Mouse (Mus musculus) embryonic facial prominence, embryonic 15.5 days (tissue): ENCODE measurements around the gene Dscam. TPM values are rescaled to one million over a fixed set of nuclear protein-coding genes. Genes with fewer than 3 reads are reported as not detected.

ENCODE experiments used
- ATAC-seq: fragments of 200-750 bp; cut with Nextera tagmentation; 2 replicates; pipeline ENCODE4 v1.8.0; 2017; ENCODE audit warnings: low read depth, moderate TSS enrichment; ENCODE audit not compliant: insufficient number of reproducible peaks, low FRiP score, low TSS enrichment
- H3K27ac ChIP-seq: fragments of 300-500 bp; sonication (generic); replicated peaks from 2 replicates; pipeline ENCODE4 v1.5.1; 2015; ENCODE audit warnings: mild to moderate bottlenecking, inconsistent platforms
- H3K27me3 ChIP-seq: fragments of 300-500 bp; sonication (generic); 2 replicates; pipeline ENCODE4 v1.6.1; 2015; ENCODE audit warnings: inconsistent platforms
- H3K36me3 ChIP-seq: fragments of 300-500 bp; sonication (generic); 2 replicates; pipeline ENCODE4 v1.6.1; 2015; ENCODE audit warnings: mild to moderate bottlenecking, inconsistent platforms
- H3K4me1 ChIP-seq: fragments of 300-500 bp; sonication (generic); 2 replicates; pipeline ENCODE4 v1.6.1; 2015; ENCODE audit warnings: inconsistent platforms
- H3K4me2 ChIP-seq: fragments of 300-500 bp; sonication (generic); replicated peaks from 2 replicates; pipeline ENCODE4 v1.6.1; 2015; ENCODE audit warnings: mild to moderate bottlenecking, inconsistent platforms
- H3K4me3 ChIP-seq: fragments of 300-500 bp; sonication (generic); replicated peaks from 2 replicates; pipeline ENCODE4 v1.5.1; 2015; ENCODE audit warnings: mild to moderate bottlenecking, inconsistent platforms
- H3K9ac ChIP-seq: fragments of 300-500 bp; sonication (generic); 2 replicates; pipeline ENCODE4 v1.6.1; 2015; ENCODE audit warnings: inconsistent platforms
- H3K9me3 ChIP-seq: fragments of 300-500 bp; sonication (generic); replicated peaks from 2 replicates; pipeline ENCODE4 v1.6.1; 2016; ENCODE audit warnings: inconsistent platforms
- WGBS: fragments of 180-500 bp; shearing (Covaris S2); methylation state at CpG from one replicate; pipeline ENCODE4 v1.1.7; 2015; 5-methylcytosine and 5-hydroxymethylcytosine counted together
- polyA plus RNA-seq: library from polyadenylated mRNA; unstranded; fragments of >200 nt; fragmentation: Nextera tagmentation; extraction: Ambion mirVana; gene quantifications from 2 replicates; pipeline ENCODE4 v1.2.1, GENCODE M21; 2015

Dscam gene
- polyA plus RNA-seq, 1 experiment from 2014 or later = 0.31 TPM

GRCm38 (mm10) chr16:96727836-96728774, 442.4 kb downstream of the Dscam start:
- Histone ChIP-seq H3K4me2 (no peak overlapping the region), H3K4me3 (no peak overlapping the region), H3K9ac (no peak overlapping the region), H3K27ac (no peak overlapping the region), H3K4me1 (no peaks in the 10 kb centered on the region), H3K27me3 (no peaks in the 10 kb centered on the region), H3K9me3 (no peaks in the 10 kb centered on the region), H3K36me3 (no peaks in the 10 kb centered on the region)
- WGBS = 50% methylated on average over 13 of the region's 13 CpGs
- no peak for ATAC-seq

- ATAC-seq = no peak
- no peaks in the 10 kb centered on the region for H3K27me3 ChIP-seq
Measured at GRCm38 (mm10) chr16:96725071-96725724, 445.4 kb downstream of the Dscam start.

GRCm38 (mm10) chr16:96724591-96724990, 446.0 kb downstream of the Dscam start:
- Histone ChIP-seq H3K9me3 (no peaks in the 10 kb centered on the region), H3K9ac (no peak overlapping the region), H3K36me3 (no peaks in the 10 kb centered on the region), H3K4me2 (no peak overlapping the region), H3K4me3 (no peak overlapping the region), H3K4me1 (no peaks in the 10 kb centered on the region), H3K27me3 (no peaks in the 10 kb centered on the region), H3K27ac (no peak overlapping the region)
- ATAC-seq = no peak
- 56% methylated on average over 5 of the region's 5 CpGs for WGBS

More at GRCm38 (mm10) chr16:96725071-96725724, 445.4 kb downstream of the Dscam start:
- Histone ChIP-seq H3K4me2 (no peak overlapping the region), H3K27ac (no peak overlapping the region), H3K36me3 (no peaks in the 10 kb centered on the region), H3K4me1 (no peaks in the 10 kb centered on the region), H3K4me3 (no peak overlapping the region), H3K9me3 (no peaks in the 10 kb centered on the region), H3K9ac (no peak overlapping the region)
- 82% methylated on average over 8 of the region's 8 CpGs for WGBS

- Histone ChIP-seq H3K9me3 (no peaks in the 10 kb centered on the region), H3K4me3 (no peak overlapping the region), H3K36me3 (no peaks in the 10 kb centered on the region), H3K4me1 (no peaks in the 10 kb centered on the region), H3K4me2 (no peak overlapping the region), H3K27ac (no peak overlapping the region), H3K27me3 (no peaks in the 10 kb centered on the region), H3K9ac (no peak overlapping the region)
- no peak for ATAC-seq
- WGBS = 78% methylated on average over 3 of the region's 3 CpGs
Measured at GRCm38 (mm10) chr16:96724123-96724522, 446.4 kb downstream of the Dscam start.

- Histone ChIP-seq H3K27me3 (no peaks in the 10 kb centered on the region), H3K4me3 (no peak overlapping the region), H3K4me1 (no peaks in the 10 kb centered on the region), H3K27ac (no peak overlapping the region), H3K9me3 (no peaks in the 10 kb centered on the region), H3K36me3 (no peaks in the 10 kb centered on the region), H3K9ac (no peak overlapping the region), H3K4me2 (no peak overlapping the region)
- 92% methylated on average over 2 of the region's 2 CpGs for WGBS
- no peak for ATAC-seq
Measured at GRCm38 (mm10) chr16:96723066-96723669, 447.4 kb downstream of the Dscam start.

GRCm38 (mm10) chr16:96722135-96722534, 448.4 kb downstream of the Dscam start:
- ATAC-seq = no peak
- Histone ChIP-seq H3K9ac (no peak overlapping the region), H3K4me1 (no peaks in the 10 kb centered on the region), H3K4me2 (no peak overlapping the region), H3K27me3 (no peaks in the 10 kb centered on the region), H3K9me3 (no peaks in the 10 kb centered on the region), H3K36me3 (no peaks in the 10 kb centered on the region), H3K27ac (no peak overlapping the region), H3K4me3 (no peak overlapping the region)
- 60% methylated on average over 3 of the region's 3 CpGs for WGBS

- no peak overlapping the region for H3K9ac ChIP-seq
- H3K4me1 ChIP-seq = no peaks in the 10 kb centered on the region
- H3K27me3 ChIP-seq = no peaks in the 10 kb centered on the region
- H3K4me2 ChIP-seq = no peak overlapping the region
- ATAC-seq = no peak
- 65% methylated on average over 9 of the region's 9 CpGs for WGBS
- H3K36me3 ChIP-seq = no peaks in the 10 kb centered on the region
- H3K9me3 ChIP-seq = no peaks in the 10 kb centered on the region
- no peak overlapping the region for H3K27ac ChIP-seq
- no peak overlapping the region for H3K4me3 ChIP-seq
Measured at GRCm38 (mm10) chr16:96721241-96721640, 449.3 kb downstream of the Dscam start.

GRCm38 (mm10) chr16:96720666-96721065, 449.9 kb downstream of the Dscam start:
- Histone ChIP-seq H3K4me1 (no peaks in the 10 kb centered on the region), H3K27ac (no peak overlapping the region), H3K9me3 (no peaks in the 10 kb centered on the region), H3K4me2 (no peak overlapping the region), H3K27me3 (no peaks in the 10 kb centered on the region), H3K4me3 (no peak overlapping the region), H3K9ac (no peak overlapping the region), H3K36me3 (no peaks in the 10 kb centered on the region)
- no peak for ATAC-seq
- WGBS = 70% methylated on average over 5 of the region's 5 CpGs

- no peaks in the 10 kb centered on the region for H3K27me3 ChIP-seq
- no peak overlapping the region for H3K27ac ChIP-seq
- H3K9ac ChIP-seq = no peak overlapping the region
- no peak overlapping the region for H3K4me3 ChIP-seq
- no peaks in the 10 kb centered on the region for H3K9me3 ChIP-seq
- ATAC-seq = no peak
- WGBS = 2% methylated on average over 2 of the region's 2 CpGs
- no peak overlapping the region for H3K4me2 ChIP-seq
- no peaks in the 10 kb centered on the region for H3K36me3 ChIP-seq
- no peaks in the 10 kb centered on the region for H3K4me1 ChIP-seq
Measured at GRCm38 (mm10) chr16:96718221-96718620, 452.3 kb downstream of the Dscam start.

GRCm38 (mm10) chr16:96716633-96717032, 453.9 kb downstream of the Dscam start:
- no peak overlapping the region for H3K9ac ChIP-seq
- no peaks in the 10 kb centered on the region for H3K9me3 ChIP-seq
- no peak overlapping the region for H3K27ac ChIP-seq
- H3K27me3 ChIP-seq = no peaks in the 10 kb centered on the region
- ATAC-seq = no peak
- WGBS = 87% methylated on average over 2 of the region's 2 CpGs
- no peaks in the 10 kb centered on the region for H3K36me3 ChIP-seq
- no peak overlapping the region for H3K4me3 ChIP-seq
- H3K4me2 ChIP-seq = no peak overlapping the region
- no peaks in the 10 kb centered on the region for H3K4me1 ChIP-seq

- Histone ChIP-seq H3K9ac (no peak overlapping the region), H3K9me3 (no peaks in the 10 kb centered on the region), H3K36me3 (no peaks in the 10 kb centered on the region), H3K4me1 (no peaks in the 10 kb centered on the region), H3K4me3 (no peak overlapping the region), H3K27me3 (no peaks in the 10 kb centered on the region), H3K27ac (no peak overlapping the region), H3K4me2 (no peak overlapping the region)
- WGBS = 40% methylated on average over 4 of the region's 4 CpGs
- ATAC-seq = no peak
Measured at GRCm38 (mm10) chr16:96711935-96712334, 458.6 kb downstream of the Dscam start.
